Mouse (Mus musculus): Measurements from ENCODE around the gene Gabpa. TPM values are rescaled to one million over a fixed set of nuclear protein-coding genes. Genes with fewer than 3 reads are reported as not detected.
A peak's percentile ranks its signal among the peaks of the same experiment; 100 is the strongest.

Gene Gabpa
- total and polyA plus RNA-seq, 2 experiments from 2014 or later = 19.7 to 21.1 TPM

GRCm38 (mm10) chr16:84832736-84833135, 2.0 kb upstream of the Gabpa start:
- Histone ChIP-seq H3K4me3 (ENCODE audit: low read depth, low read length) (peak overlapping the region; percentile 77; the same call in 1 of the 2 replicates), H3K27me3 (ENCODE audit: control insufficient read depth, insufficient read depth, low read length) (no peaks in the 10 kb centered on the region), H3K9ac (replicated peaks; ENCODE audit: low read depth, low read length) (no peak overlapping the region), H3K36me3 (replicated peaks; ENCODE audit: control insufficient read depth, insufficient read depth, low read length) (peaks cover 46% of the 10 kb centered on the region), H3K4me2 (ENCODE audit: low read depth, low read length) (peak overlapping the region; percentile 71), H3K27ac (ENCODE audit: low read depth) (no peak overlapping the region), H3K4me1 (ENCODE audit: control insufficient read depth, insufficient read depth) (peaks cover 29% of the 10 kb centered on the region), H3K9me3 (replicated peaks; ENCODE audit: control insufficient read depth, low read length) (no peaks in the 10 kb centered on the region)
- WGBS = 83% methylated on average over 5 of the region's 5 CpGs
- no peak for DNase-seq (ENCODE audit: low spot score)
- no peak for ATAC-seq (ENCODE audit: insufficient read depth, low read depth)
- no peak for TF ChIP-seq EP300 (IDR thresholded peaks at IDR 0.05; ENCODE audit: low read depth)
- TF ChIP-seq CTCF (IDR thresholded peaks at IDR 0.05; ENCODE audit: low read depth) = no peak

DNA sequence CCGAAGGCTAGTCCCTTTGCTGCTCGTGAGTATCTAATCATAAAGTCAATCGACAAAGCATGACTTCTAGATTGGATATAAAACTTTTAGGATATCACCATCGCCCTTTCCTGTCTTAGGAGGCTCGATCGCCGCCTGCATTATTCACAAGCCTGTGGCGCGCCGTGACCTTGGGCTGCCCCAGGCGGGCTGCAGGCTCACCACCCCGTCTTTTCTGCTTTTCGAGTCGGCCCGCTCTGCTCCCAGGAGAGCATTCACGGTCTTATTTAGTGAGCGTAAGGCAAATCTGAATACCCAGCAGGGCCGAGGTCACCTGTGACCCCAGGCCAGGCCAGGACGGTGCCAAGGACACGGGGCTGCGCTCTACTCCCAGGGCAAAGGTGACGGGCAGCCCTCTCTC, 381 bp upstream of the Gabpa start:
- H3K4me3 ChIP-seq (ENCODE audit: low read depth, low read length) = peak overlapping the region; percentile 77
- H3K36me3 ChIP-seq (replicated peaks; ENCODE audit: control insufficient read depth, insufficient read depth, low read length) = peaks cover 39% of the 10 kb centered on the region
- peaks cover 29% of the 10 kb centered on the region for H3K4me1 ChIP-seq (ENCODE audit: control insufficient read depth, insufficient read depth)
- no peak; the same call in 1 of the 2 replicates for ATAC-seq (ENCODE audit: insufficient read depth, low read depth)
- H3K27me3 ChIP-seq (ENCODE audit: control insufficient read depth, insufficient read depth, low read length) = no peaks in the 10 kb centered on the region
- peak overlapping the region; percentile 71 for H3K4me2 ChIP-seq (ENCODE audit: low read depth, low read length)
- no peaks in the 10 kb centered on the region for H3K9me3 ChIP-seq (replicated peaks; ENCODE audit: control insufficient read depth, low read length)
- DNase-seq (ENCODE audit: low spot score) = no peak
- no peak for TF ChIP-seq EP300 (IDR thresholded peaks at IDR 0.05; ENCODE audit: low read depth)
- TF ChIP-seq CTCF (IDR thresholded peaks at IDR 0.05; ENCODE audit: low read depth) = no peak
- peak overlapping the region; percentile 100 for H3K27ac ChIP-seq (ENCODE audit: low read depth)
- 1% methylated on average over 22 of the region's 22 CpGs for WGBS
- peak overlapping the region; percentile 91 for H3K9ac ChIP-seq (replicated peaks; ENCODE audit: low read depth, low read length)

DNA sequence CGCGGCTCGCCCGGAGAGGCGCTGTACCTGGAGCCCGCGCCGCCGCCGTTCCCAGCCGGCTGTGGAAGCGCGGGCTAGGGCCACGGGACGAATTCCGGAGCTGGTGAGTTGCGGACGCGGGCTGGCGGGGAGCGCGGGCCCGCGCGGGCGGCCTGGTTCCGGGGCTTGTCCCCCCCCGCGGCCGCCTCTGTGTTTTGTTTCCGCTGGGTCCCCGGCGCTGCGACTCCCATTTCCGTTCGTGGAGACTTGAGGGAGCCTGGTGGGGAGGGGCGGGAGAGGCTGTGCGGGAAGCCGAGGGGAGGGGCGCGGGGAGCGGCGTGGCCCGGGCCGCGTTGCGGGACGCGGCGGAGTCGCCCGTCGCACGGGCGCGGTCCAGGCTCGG, 707 bp downstream of the Gabpa start, which contains the start of gene Atp5j:
Gene Atp5j, minus strand, starts transcription at position 185 of the 382 bp plus-strand sequence.
- Histone ChIP-seq H3K4me2 (ENCODE audit: low read depth, low read length) (peak within 1 kb of the TSS; percentile 71), H3K27me3 (ENCODE audit: control insufficient read depth, insufficient read depth, low read length) (no peaks in the 10 kb centered on the region), H3K36me3 (replicated peaks; ENCODE audit: control insufficient read depth, insufficient read depth, low read length) (peaks cover 34% of the 10 kb centered on the region), H3K9me3 (replicated peaks; ENCODE audit: control insufficient read depth, low read length) (no peaks in the 10 kb centered on the region), H3K4me1 (ENCODE audit: control insufficient read depth, insufficient read depth) (peaks cover 29% of the 10 kb centered on the region), H3K9ac (replicated peaks; ENCODE audit: low read depth, low read length) (peak within 1 kb of the TSS; percentile 91), H3K4me3 (ENCODE audit: low read depth, low read length) (peak within 1 kb of the TSS; percentile 77), H3K27ac (ENCODE audit: low read depth) (peak within 1 kb of the TSS; percentile 100)
- TF ChIP-seq CTCF (IDR thresholded peaks at IDR 0.05; ENCODE audit: low read depth) (no peak), EP300 (IDR thresholded peaks at IDR 0.05; ENCODE audit: low read depth) (no peak)
- DNase-seq (ENCODE audit: low spot score) = peak; percentile 77
- ATAC-seq (ENCODE audit: insufficient read depth, low read depth) = peak; percentile 64
- under 1% methylated on average over 47 of the region's 57 CpGs for WGBS

DNA sequence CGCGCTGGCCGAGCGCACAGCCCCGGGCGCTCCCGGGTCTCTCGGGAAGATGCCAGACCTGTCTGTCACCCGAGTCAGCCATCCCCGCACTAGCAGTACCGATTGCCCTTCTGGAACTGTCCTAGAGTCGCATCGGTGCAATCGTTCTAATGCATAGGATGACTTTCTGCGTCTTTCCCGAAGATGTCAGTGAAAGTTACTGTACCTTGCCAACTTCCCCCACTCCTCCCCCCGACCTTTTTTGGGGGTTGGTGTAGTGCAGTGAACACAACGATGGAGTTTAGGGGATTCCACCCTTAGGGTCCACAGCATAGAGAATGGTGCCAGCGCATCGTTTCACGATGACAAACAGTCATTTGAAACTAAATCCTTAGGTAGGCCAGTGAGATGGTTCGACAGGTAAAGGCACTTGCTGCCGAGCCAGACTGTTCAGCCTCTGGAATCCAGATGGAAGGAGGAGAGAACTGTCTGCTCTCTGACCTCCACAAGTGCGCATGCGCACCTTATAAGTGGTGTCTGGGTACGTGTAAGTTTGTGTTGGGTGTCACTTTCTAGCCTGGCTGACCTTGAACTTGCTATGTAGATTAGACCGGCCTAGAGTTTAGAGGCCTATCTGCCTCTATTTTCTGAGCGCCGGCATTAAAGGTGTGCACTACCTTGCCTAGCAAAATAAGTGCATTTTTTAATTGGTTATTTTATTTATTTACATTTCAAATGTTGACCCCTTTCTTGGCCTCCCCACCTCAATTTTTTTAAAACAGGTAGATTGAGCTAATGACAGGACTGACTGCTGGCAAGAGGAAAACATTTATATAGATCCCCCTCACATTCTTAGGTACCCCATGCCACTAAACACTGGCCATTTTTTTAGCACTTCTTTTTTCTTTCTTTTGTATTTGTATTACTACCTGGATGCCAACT, 1.4 kb downstream of the Gabpa start:
- H3K9ac ChIP-seq (replicated peaks; ENCODE audit: low read depth, low read length) = peak overlapping the region; percentile 91
- TF ChIP-seq CTCF (IDR thresholded peaks at IDR 0.05; ENCODE audit: low read depth) (no peak), EP300 (IDR thresholded peaks at IDR 0.05; ENCODE audit: low read depth) (no peak)
- H3K4me1 ChIP-seq (ENCODE audit: control insufficient read depth, insufficient read depth) = peaks cover 29% of the 10 kb centered on the region
- H3K27me3 ChIP-seq (ENCODE audit: control insufficient read depth, insufficient read depth, low read length) = no peaks in the 10 kb centered on the region
- 4% methylated on average over 27 of the region's 29 CpGs for whole genome bisulfite sequencing
- peaks cover 33% of the 10 kb centered on the region for H3K36me3 ChIP-seq (replicated peaks; ENCODE audit: control insufficient read depth, insufficient read depth, low read length)
- peak; percentile 86 for DNase-seq (ENCODE audit: low spot score)
- H3K27ac ChIP-seq (ENCODE audit: low read depth) = peak overlapping the region; percentile 100
- no peaks in the 10 kb centered on the region for H3K9me3 ChIP-seq (replicated peaks; ENCODE audit: control insufficient read depth, low read length)
- peak; percentile 9; the same call in 1 of the 2 replicates for ATAC-seq (ENCODE audit: insufficient read depth, low read depth)
- H3K4me3 ChIP-seq (ENCODE audit: low read depth, low read length) = peak overlapping the region; percentile 77
- H3K4me2 ChIP-seq (ENCODE audit: low read depth, low read length) = peak overlapping the region; percentile 71

- Histone ChIP-seq H3K4me1 (ENCODE audit: control insufficient read depth, insufficient read depth) (peaks cover 10% of the 10 kb centered on the region; the same call in 1 of the 2 replicates), H3K27me3 (ENCODE audit: control insufficient read depth, insufficient read depth, low read length) (no peaks in the 10 kb centered on the region), H3K4me2 (ENCODE audit: low read depth, low read length) (no peak overlapping the region), H3K4me3 (ENCODE audit: low read depth, low read length) (no peak overlapping the region), H3K9me3 (replicated peaks; ENCODE audit: control insufficient read depth, low read length) (no peaks in the 10 kb centered on the region), H3K27ac (ENCODE audit: low read depth) (no peak overlapping the region), H3K9ac (replicated peaks; ENCODE audit: low read depth, low read length) (no peak overlapping the region), H3K36me3 (replicated peaks; ENCODE audit: control insufficient read depth, insufficient read depth, low read length) (peaks cover 30% of the 10 kb centered on the region)
- 88% methylated on average over 2 of the region's 2 CpGs for WGBS
- ATAC-seq (ENCODE audit: insufficient read depth, low read depth) (no peak), DNase-seq (ENCODE audit: low spot score) (no peak)
- no peak for TF ChIP-seq EP300 (IDR thresholded peaks at IDR 0.05; ENCODE audit: low read depth)
- no peak for TF ChIP-seq CTCF (IDR thresholded peaks at IDR 0.05; ENCODE audit: low read depth)
Measured at GRCm38 (mm10) chr16:84838576-84838975, 3.9 kb downstream of the Gabpa start.
